Mouse (Mus musculus) lung, adult 18-20 months (tissue): ENCODE data around the gene Obp1b.
"Not testable (repeated sequence)": the region's sequence is repeated elsewhere in the genome, so short reads cannot be mapped to it uniquely, and the experiment has no call there.

Experiments used
- DNase-seq, 2 experiments: peaks; one replicate each; pipeline ENCODE4 v3.0.0; 2022; ENCODE audit warnings: mixed read lengths in 2 of 2

Obp1b gene

GRCm38 (mm10) chrX:78186477-78186876, at the start of gene Obp1b:
Gene Obp1b (plus strand): TSS chrX:78186777.
- DNase-seq: not testable (repeated sequence)

GRCm38 (mm10) chrX:78202220-78202619, 15.6 kb downstream of the Obp1b start:
- not testable (repeated sequence) for DNase-seq

GRCm38 (mm10) chrX:78202829-78203228, 16.3 kb downstream of the Obp1b start:
- DNase-seq: no peak
